Mouse (Mus musculus): ENCODE measurements around the gene Arrb2.

GRCm38 (mm10) chr11:70433569-70433943 lies 1.1 kb downstream of the Arrb2 start:
- TF ChIP-seq FLI1 (IDR thresholded peaks at IDR 0.05; ENCODE audit: low read length), result no peak
- no peak for TF ChIP-seq GATA1 (IDR thresholded peaks at IDR 0.05; ENCODE audit: borderline replicate concordance, low read length)
